Mouse (Mus musculus) adrenal gland (tissue): Measurements from ENCODE around the gene Ckap2.

Experiments used
- intact Hi-C: fragments of 180-260 bp; cut with DNase I; formaldehyde crosslinking; loops from one replicate; pipeline ENCODE4 v1.15.1; 2025
- long read RNA-seq, 2 experiments: library from polyadenylated mRNA; unstranded; transcript quantifications; one replicate each; pipeline ENCODE4 v2.0.0; 2020; ENCODE audit warnings: borderline replicate concordance in 1 of 2; ENCODE audit not compliant: insufficient replicate concordance in 1 of 2

The Ckap2 gene
- long read RNA-seq, experiment 1, partial matches to known transcripts: 1 of 2 reads
- long read RNA-seq, experiment 1, other reads (novel, unspliced or antisense): 0 of 2 reads
- long read RNA-seq, experiment 2, partial matches to known transcripts: 0 of 2 reads
- long read RNA-seq, experiment 2, other reads (novel, unspliced or antisense): 1 of 2 reads

DNA sequence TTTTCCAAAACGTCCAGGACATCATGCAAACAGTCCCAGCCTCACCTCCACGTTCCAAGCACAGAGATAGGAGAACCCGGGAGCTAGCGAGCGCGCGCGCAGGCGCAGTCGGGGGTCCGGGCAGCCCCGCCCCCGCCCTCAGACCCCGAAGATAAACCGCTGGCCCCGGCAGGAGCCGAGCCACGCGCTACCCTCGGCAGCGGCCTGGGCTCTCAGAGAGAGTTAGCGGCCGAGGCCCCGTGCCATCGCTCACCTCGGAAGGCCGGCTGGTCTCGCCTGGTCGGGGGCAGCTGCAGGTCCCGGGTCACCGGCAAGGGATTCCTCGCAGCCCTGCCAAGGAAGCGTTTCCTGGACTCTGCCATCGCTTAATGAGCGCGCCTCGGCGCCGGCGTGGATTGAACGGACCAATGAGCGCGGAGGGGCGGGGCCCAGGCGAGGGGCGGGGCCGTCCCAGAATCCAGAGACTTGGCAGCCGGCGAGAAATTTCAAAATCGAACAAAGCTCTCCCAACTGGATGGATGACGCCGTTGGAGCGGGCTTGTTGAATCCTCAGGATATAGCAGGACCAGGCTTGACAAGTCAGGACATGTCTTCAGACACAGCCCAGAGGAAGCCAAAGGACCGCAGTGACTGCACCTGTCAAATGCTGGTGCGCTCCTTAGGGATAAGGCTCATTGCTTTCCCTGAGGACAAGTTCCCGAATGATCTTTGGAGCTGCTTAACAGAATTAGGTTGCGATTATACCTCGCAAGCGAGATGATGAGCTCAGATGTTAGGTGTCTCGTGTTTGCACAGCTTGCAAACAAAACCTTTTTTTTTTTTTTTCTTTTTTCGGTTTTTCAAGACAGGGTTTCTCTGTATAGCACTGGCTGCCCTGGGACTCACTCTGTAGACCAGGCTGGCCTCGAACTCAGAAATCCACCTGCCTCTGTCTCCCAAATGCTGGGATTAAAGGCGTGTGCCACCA is at the start of gene Ckap2:
TSS of gene Ckap2 (minus strand) at position 389 of the 967 bp plus-strand sequence.
- intact Hi-C loops: no loop called here

GRCm38 (mm10) chr8:22228621-22229020 is 43.0 kb upstream of the Ckap2 start:
- intact Hi-C loops: no loop called here

GRCm38 (mm10) chr8:22227061-22227877 is 41.6 kb upstream of the Ckap2 start, which contains the start of gene Thsd1:
Thsd1 (plus strand) TSS chr8:22227313.
- intact Hi-C loops: no loop called here

DNA sequence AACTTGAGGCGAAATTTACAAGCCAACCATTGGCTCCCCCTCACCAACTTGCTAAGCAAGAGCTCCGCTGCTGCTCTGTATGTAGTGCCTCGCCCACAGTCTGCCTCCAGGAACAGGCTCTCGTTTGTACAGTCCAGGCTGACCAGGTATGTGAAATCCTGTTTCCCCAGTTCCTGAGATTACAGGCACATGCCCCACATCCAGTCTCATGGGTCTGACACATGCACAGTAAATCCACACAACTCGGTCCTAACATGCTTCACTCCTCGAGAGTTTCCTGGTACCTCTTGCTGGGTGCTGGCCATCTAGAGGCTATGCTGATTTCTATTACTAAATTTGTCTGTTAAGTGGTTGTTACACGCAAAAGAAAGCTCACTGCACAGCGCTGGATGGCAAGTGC is 40.7 kb upstream of the Ckap2 start:
- intact Hi-C loops: no loop called here

- intact Hi-C loops: no loop called here
These were observed 29.2 kb upstream of the Ckap2 start for GRCm38 (mm10) chr8:22214826-22215225.

DNA sequence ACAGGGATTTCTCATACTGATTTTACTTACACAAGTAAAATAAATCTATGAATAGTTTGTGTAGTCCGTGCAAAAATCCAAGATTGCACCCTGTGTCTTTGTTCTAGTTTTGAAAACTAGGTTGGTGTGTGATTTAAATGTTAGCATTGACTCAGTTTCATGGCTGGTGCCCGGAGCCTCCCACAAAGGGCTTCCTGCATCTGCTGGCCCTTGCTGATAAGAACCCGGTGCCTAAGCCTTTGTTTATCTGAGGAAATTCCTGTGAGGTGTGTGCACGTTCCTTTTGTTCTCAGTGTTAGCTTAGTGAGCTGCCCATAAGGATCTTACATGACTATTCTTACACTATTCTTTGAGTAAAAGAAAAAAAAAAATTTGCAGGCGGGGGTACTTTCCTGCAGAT is 23.4 kb upstream of the Ckap2 start:
- intact Hi-C loops: no loop called here

DNA sequence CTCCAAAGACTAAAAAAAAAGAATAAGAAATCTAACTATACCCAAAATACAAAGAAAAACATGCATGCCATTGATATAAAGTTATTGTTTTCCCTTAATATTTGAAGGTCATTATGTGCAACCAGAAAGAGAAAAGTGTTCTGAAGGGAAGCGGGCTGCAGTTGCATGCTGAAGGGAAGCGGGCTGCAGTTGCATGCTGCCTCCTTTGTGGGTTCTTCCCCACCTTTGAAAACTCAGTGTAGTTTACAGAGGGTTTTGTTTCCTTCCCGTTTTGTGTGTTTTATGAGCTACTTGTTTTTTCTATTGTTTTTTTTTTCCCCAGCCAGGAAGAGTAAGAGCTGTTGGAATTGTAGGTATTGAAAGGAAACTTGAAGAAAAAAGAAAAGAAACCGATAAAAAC is 21.9 kb upstream of the Ckap2 start:
- intact Hi-C loops: no loop called here

GRCm38 (mm10) chr8:22199481-22199880 is 13.9 kb upstream of the Ckap2 start:
- intact Hi-C loops: no loop called here

GRCm38 (mm10) chr8:22197914-22198313 is 12.3 kb upstream of the Ckap2 start:
- intact Hi-C loops: no loop called here

DNA sequence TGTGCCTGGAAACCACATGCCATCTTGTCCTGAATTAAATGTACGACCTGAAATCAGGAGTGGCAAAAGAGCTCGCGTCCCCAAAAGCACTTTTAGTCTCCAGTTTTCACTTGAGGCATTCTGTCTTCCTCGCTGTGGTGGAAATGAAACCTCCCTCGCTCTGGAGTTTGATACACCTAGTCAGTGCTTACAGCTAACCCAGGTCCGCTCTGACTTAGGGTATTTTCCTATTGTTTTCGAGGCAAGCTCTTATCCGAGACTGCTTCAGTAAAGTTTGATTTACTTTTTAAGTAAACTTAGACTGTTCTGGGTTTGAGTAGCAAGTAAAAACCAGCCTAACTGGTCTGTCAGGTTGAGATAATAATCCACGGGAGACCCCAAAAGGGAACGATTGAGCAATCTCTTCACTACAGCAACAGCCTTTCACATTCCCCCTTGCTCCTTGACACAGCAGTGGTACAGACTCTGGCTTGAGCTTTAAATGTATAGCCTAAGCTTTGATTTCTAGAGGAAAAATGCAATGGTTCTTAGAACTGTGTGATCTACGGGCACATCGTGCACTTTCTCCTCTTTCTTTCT is 7.9 kb upstream of the Ckap2 start:
- intact Hi-C loops: loop anchor here (5.0 kb wide), 1 partner anchor 184 kb away; no protein-coding TSS in a partner anchor

DNA sequence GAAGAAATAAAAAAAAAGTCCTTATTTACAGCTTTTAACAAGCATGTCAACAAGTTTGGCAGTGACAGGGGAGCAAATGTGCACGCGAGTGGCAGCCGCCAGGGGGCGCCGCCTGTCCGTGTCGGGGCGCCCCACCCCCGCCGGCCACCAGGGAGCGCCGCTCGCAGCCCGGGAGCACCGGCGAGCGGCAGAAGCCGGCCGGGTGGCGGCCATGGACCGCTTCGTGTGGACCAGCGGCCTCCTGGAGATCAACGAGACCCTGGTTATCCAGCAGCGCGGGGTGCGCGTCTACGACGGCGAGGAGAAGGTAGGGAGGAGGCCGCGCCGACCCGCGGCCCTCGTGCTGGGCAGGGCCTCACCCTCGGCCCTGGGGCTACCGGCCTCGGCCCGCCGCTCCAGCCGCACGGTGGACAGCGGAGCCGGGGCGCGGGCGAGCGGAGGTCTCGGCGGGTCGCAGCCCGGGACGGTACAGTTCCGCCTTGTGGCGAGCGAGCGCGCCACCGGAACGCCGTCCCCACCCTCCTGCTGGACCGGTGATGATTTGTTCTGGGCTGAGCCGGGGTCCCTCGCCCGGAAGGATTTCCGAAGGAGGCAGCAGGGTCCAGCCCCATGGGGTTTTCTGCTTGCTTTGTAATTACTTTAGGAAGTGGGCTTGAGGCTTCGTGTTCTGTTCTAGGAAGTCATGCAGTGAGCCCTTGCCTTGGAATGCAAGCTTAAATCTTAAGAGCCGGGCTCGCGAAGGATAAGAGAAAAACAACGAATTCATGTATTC is 7.2 kb upstream of the Ckap2 start, which contains the start of gene Vps36:
TSS of gene Vps36 (plus strand) at position 150 of the 772 bp plus-strand sequence.
- intact Hi-C loops: loop anchor here (5.0 kb wide), 1 partner anchor 184 kb away; no protein-coding TSS in a partner anchor

- intact Hi-C loops: no loop called here
These were observed 735 bp downstream of the Ckap2 start for GRCm38 (mm10) chr8:22184884-22185283.

DNA sequence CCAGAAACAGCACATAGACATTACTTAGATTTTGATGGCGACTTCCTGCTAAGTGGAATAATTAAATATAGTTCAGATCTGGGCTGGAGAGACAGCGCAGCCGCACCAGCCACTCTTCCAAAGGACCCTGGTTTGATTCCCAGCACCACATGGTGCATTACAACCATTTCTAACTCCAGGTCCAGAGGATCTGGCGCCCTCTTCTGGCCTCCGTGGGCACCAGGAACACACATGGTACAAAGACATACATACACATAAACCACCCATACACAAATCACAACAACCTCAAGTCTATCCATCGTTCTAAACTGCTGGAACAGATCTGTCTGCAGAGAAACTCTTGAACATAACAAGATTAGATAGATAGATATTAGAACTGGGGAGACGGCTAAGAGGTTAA is 9.7 kb downstream of the Ckap2 start:
- intact Hi-C loops: no loop called here

DNA sequence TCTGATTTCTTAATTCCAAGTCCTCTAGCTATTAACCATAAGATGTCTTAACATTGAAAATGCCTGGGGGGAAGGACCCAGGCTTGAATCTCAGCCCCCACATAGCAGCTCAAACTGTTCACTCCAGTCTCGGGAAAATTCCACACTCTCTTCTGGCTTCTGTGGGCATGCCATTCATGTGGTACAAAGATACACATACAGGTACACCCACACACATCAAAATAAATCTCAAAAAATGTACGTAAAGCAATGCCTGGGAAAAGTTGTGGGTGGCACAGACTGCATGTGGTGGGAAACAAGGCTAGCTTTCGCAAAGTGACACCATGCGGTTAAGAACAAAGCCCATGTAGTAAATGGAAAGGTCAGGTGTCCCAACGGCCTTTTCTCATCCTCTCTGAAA is 16.5 kb downstream of the Ckap2 start:
- intact Hi-C loops: loop anchor here (5.0 kb wide), 2 partner anchors 107 to 177 kb away; partner anchors contain the start of genes Alg11 and Atp7b

DNA sequence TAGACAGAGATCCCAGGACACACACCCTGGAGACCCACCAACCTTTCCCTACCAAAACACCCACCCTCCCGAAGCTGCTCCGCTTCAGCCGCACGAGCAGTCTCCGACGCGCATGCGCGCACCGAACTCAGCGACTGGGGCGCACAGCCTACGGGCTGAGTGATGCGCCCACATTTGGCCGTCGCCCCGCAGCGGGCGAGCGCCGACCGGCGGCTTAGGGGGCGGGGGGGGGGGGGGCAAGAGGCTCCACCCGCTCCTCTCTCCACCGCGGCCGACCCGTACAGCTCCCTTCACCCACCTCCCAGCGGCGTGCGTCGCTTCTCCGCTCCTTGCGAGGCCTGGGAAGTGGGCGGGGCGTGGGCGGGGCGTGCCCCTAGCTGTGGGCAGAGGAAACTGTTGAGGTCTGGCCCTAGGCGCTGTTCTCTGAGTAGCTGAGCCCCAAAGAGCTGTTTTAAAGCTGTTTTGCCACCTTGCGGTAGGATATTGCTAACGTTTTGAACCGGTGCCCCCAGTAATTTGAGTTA is 19.5 kb downstream of the Ckap2 start, which contains the start of gene Nek3:
TSS of gene Nek3 (minus strand) at position 356 of the 524 bp plus-strand sequence.
- intact Hi-C loops: loop anchor here (5.0 kb wide), 2 partner anchors 104 to 174 kb away; partner anchors contain the start of genes Alg11 and Atp7b

- intact Hi-C loops: loop anchor here (5.0 kb wide), 2 partner anchors 103 to 173 kb away; partner anchors contain the start of genes Alg11 and Atp7b
These were observed 20.2 kb downstream of the Ckap2 start for GRCm38 (mm10) chr8:22165251-22166079.

- intact Hi-C loops: no loop called here
These were observed 21.2 kb downstream of the Ckap2 start for GRCm38 (mm10) chr8:22164431-22164830.

DNA sequence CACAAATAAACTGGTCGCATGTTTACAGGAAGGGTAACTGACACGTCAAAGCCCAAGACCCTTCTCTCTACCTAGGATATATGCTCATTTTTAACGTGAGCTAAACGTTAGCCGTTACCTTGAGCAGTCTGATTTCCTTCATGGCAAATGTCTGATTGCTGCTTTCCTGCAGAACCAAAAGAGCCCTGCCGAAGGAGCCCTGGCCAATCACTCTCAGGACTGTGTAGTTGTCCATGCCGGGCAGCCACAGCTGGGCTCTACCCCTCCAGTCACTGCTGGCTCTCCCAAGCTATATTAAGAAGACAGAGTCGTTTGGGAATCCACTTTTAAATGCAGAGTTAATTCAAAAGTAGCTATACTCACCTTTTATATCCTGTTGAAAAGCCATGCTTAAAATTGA is 23.4 kb downstream of the Ckap2 start:
- intact Hi-C loops: no loop called here

GRCm38 (mm10) chr8:22150345-22150663 is 35.3 kb downstream of the Ckap2 start:
- intact Hi-C loops: no loop called here
